Mouse (Mus musculus): ENCODE data around the gene Fam216a. TPM values are rescaled to one million over a fixed set of nuclear protein-coding genes. Genes with fewer than 3 reads are reported as not detected.

Fam216a gene
- polyA plus RNA-seq, 1 experiment from 2014 or later: 43.7 TPM

GRCm38 (mm10) chr5:122343768-122344167 is 28.4 kb downstream of the Fam216a start:
- Histone ChIP-seq H3K36me3 (no peaks in the 10 kb centered on the region), H3K9me3 (replicated peaks) (no peaks in the 10 kb centered on the region), H3K4me3 (no peak overlapping the region), H3K4me2 (no peak overlapping the region), H3K9ac (no peak overlapping the region), H3K27me3 (no peaks in the 10 kb centered on the region), H3K4me1 (replicated peaks) (peaks cover 4% of the 10 kb centered on the region; the same call in 1 of the 2 replicates), H3K27ac (no peak overlapping the region)
- 53% methylated on average over 7 of the region's 7 CpGs for WGBS
- ATAC-seq (replicated peaks; ENCODE audit: insufficient number of reproducible peaks, insufficient read depth, low FRiP score, low read depth): no peak

GRCm38 (mm10) chr5:122342874-122343273 is 29.3 kb downstream of the Fam216a start:
- 55% methylated on average over 1 of the region's 1 CpGs for WGBS
- Histone ChIP-seq H3K36me3 (no peaks in the 10 kb centered on the region), H3K4me1 (replicated peaks) (peaks cover 4% of the 10 kb centered on the region; the same call in 1 of the 2 replicates), H3K4me3 (no peak overlapping the region), H3K9me3 (replicated peaks) (no peaks in the 10 kb centered on the region), H3K4me2 (no peak overlapping the region), H3K9ac (no peak overlapping the region), H3K27ac (no peak overlapping the region), H3K27me3 (no peaks in the 10 kb centered on the region)
- ATAC-seq (replicated peaks; ENCODE audit: insufficient number of reproducible peaks, insufficient read depth, low FRiP score, low read depth): no peak

DNA sequence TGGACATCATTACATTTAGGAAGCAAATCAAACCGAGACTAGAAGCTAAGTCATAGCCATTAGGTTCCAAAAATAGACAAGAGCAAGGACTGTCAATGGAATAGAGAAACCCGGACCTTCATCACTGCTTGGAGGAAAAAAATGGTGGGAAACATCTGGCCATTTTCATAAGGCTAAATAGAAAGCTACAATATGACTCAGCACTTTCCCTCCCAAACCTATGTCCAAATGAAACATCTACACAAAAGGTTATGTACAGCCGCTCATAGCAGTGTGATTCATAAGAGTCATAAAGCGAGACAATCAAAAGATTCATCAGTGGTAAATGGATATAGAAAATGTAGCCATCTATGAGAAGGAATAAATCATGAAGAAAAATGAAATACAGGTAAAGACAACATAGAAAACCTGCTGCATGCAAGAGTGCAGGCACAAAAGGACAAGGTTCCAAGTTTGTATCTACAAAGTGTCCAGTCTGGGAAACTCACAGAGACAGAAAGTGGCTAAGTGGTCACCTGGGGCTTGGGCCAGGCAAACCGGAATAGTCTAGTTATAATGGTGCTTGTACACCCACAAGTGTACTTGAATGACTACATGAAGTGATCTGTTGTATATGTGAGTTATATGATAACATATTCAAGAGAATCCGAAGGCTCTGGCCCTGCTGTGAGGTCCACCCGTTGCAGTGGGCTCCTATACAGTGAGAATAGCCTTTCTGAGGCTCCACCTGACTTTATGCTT is 35.4 kb downstream of the Fam216a start:
- H3K4me2 ChIP-seq: no peak overlapping the region
- H3K27ac ChIP-seq: no peak overlapping the region
- H3K4me3 ChIP-seq: no peak overlapping the region
- H3K9ac ChIP-seq: no peak overlapping the region
- H3K9me3 ChIP-seq (replicated peaks): no peaks in the 10 kb centered on the region
- H3K36me3 ChIP-seq: no peaks in the 10 kb centered on the region
- 79% methylated on average over 7 of the region's 7 CpGs for WGBS
- no peak for ATAC-seq (replicated peaks; ENCODE audit: insufficient number of reproducible peaks, insufficient read depth, low FRiP score, low read depth)
- no peaks in the 10 kb centered on the region for H3K4me1 ChIP-seq (replicated peaks)
- no peaks in the 10 kb centered on the region for H3K27me3 ChIP-seq

GRCm38 (mm10) chr5:122334682-122335081 is 37.5 kb downstream of the Fam216a start:
- H3K36me3 ChIP-seq: no peaks in the 10 kb centered on the region
- no peak overlapping the region for H3K4me3 ChIP-seq
- H3K9ac ChIP-seq: no peak overlapping the region
- no peak overlapping the region for H3K27ac ChIP-seq
- no peaks in the 10 kb centered on the region for H3K4me1 ChIP-seq (replicated peaks)
- no peak for ATAC-seq (replicated peaks; ENCODE audit: insufficient number of reproducible peaks, insufficient read depth, low FRiP score, low read depth)
- H3K27me3 ChIP-seq: no peaks in the 10 kb centered on the region
- WGBS: 69% methylated on average over 3 of the region's 3 CpGs
- H3K9me3 ChIP-seq (replicated peaks): no peaks in the 10 kb centered on the region
- H3K4me2 ChIP-seq: no peak overlapping the region

- Histone ChIP-seq H3K27ac (no peak overlapping the region), H3K4me2 (no peak overlapping the region), H3K36me3 (peaks cover 5% of the 10 kb centered on the region; the same call in 1 of the 2 replicates), H3K9me3 (replicated peaks) (no peaks in the 10 kb centered on the region), H3K27me3 (no peaks in the 10 kb centered on the region), H3K4me3 (no peak overlapping the region), H3K9ac (no peak overlapping the region), H3K4me1 (replicated peaks) (no peaks in the 10 kb centered on the region)
- ATAC-seq (replicated peaks; ENCODE audit: insufficient number of reproducible peaks, insufficient read depth, low FRiP score, low read depth): no peak
- WGBS: 75% methylated on average over 4 of the region's 4 CpGs
Measured at GRCm38 (mm10) chr5:122330269-122330668, 41.9 kb downstream of the Fam216a start.

- Histone ChIP-seq H3K4me2 (no peak overlapping the region), H3K9ac (no peak overlapping the region), H3K4me1 (replicated peaks) (0 out of 2 replicates have a peak, but pooled peaks cover 2% of the 10 kb centered on the region), H3K4me3 (no peak overlapping the region), H3K27me3 (no peaks in the 10 kb centered on the region), H3K27ac (no peak overlapping the region), H3K36me3 (peaks cover 18% of the 10 kb centered on the region; the same call in 1 of the 2 replicates), H3K9me3 (replicated peaks) (no peaks in the 10 kb centered on the region)
- ATAC-seq (replicated peaks; ENCODE audit: insufficient number of reproducible peaks, insufficient read depth, low FRiP score, low read depth): no peak
- 83% methylated on average over 3 of the region's 3 CpGs for WGBS
Measured at GRCm38 (mm10) chr5:122327283-122327682, 44.9 kb downstream of the Fam216a start.

- H3K9ac ChIP-seq: no peak overlapping the region
- no peaks in the 10 kb centered on the region for H3K9me3 ChIP-seq (replicated peaks)
- WGBS: 80% methylated on average over 8 of the region's 8 CpGs
- H3K36me3 ChIP-seq: peaks cover 35% of the 10 kb centered on the region; the same call in 1 of the 2 replicates
- H3K27me3 ChIP-seq: no peaks in the 10 kb centered on the region
- no peak overlapping the region for H3K4me2 ChIP-seq
- no peak for ATAC-seq (replicated peaks; ENCODE audit: insufficient number of reproducible peaks, insufficient read depth, low FRiP score, low read depth)
- H3K27ac ChIP-seq: no peak overlapping the region
- H3K4me3 ChIP-seq: no peak overlapping the region
- H3K4me1 ChIP-seq (replicated peaks): peaks cover 7% of the 10 kb centered on the region
Measured at GRCm38 (mm10) chr5:122325477-122325876, 46.7 kb downstream of the Fam216a start.

DNA sequence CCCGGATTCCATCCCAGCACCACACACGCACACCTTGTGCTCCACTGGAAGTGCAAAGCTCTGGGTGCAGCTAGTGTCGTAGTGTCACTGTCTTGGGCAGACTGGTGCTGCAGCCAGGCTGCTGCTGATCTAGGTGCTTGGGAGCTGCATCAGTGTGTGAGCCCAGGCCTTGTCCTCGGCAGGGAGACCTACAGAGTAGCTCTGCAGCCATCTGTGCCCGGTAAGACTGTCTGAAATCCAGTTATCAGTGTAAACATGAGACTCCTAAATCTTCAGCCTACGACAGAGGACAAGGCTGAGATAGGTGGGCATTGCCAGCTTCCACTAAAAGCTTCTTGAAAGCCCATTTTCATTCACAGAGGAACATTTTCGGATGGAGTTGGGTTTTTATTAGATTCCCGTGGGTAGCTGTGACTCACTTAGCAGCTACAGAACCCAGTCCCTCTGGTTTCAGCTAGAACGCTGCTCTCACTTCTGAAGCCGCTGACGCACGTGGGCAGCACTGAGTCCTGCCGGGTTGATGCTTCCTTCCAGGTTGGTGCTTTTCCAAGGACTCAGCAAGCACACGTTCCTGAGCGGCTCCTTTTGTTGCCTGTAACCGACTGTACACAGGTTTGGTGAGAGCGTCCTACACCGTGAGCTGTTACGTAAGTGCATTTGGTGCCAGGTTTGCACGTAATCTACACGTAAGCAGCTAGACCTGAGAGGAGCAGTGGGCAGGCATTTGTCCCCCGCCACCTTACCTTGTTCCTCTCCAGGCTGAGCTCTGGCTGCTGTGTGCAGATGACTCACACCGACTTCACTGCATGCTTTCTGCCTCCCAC is 47.3 kb downstream of the Fam216a start:
- Histone ChIP-seq H3K9me3 (replicated peaks) (no peaks in the 10 kb centered on the region), H3K4me1 (replicated peaks) (peaks cover 14% of the 10 kb centered on the region), H3K27ac (no peak overlapping the region), H3K36me3 (peaks cover 35% of the 10 kb centered on the region; the same call in 1 of the 2 replicates), H3K4me2 (no peak overlapping the region), H3K4me3 (no peak overlapping the region), H3K9ac (no peak overlapping the region), H3K27me3 (no peaks in the 10 kb centered on the region)
- ATAC-seq (replicated peaks; ENCODE audit: insufficient number of reproducible peaks, insufficient read depth, low FRiP score, low read depth): no peak
- WGBS: 82% methylated on average over 23 of the region's 23 CpGs

DNA sequence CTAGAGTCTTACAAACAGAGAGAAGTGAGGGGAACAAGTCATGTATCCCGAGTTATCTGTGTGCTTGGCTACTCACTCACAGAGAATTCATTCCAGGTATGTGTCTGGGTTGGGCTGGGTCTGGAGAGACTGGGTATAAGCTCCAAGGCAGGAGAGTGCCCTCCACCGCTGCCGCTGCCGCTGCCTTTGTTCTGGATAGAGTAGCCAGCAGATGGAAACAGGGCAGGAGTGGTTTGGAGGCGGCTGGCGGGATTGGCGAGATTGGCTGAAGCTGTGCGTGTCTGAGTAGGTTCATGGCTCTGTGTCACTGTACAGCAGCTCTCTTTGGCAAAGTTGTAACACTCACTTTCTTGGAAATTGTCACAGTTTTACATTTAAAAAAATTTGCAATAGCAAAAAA is 48.6 kb downstream of the Fam216a start:
- no peaks in the 10 kb centered on the region for H3K27me3 ChIP-seq
- WGBS: 57% methylated on average over 8 of the region's 8 CpGs
- H3K36me3 ChIP-seq: peaks cover 35% of the 10 kb centered on the region; the same call in 1 of the 2 replicates
- no peak overlapping the region for H3K4me2 ChIP-seq
- no peak overlapping the region for H3K4me3 ChIP-seq
- H3K9me3 ChIP-seq (replicated peaks): no peaks in the 10 kb centered on the region
- no peak overlapping the region for H3K9ac ChIP-seq
- H3K4me1 ChIP-seq (replicated peaks): peaks cover 23% of the 10 kb centered on the region
- ATAC-seq (replicated peaks; ENCODE audit: insufficient number of reproducible peaks, insufficient read depth, low FRiP score, low read depth): no peak
- peak overlapping the region; percentile 5; the same call in 1 of the 2 replicates for H3K27ac ChIP-seq

- Histone ChIP-seq H3K9me3 (replicated peaks) (no peaks in the 10 kb centered on the region), H3K4me2 (peak overlapping the region; percentile 37), H3K27ac (peak overlapping the region; percentile 96), H3K4me1 (replicated peaks) (peaks cover 49% of the 10 kb centered on the region), H3K9ac (no peak overlapping the region), H3K27me3 (no peaks in the 10 kb centered on the region), H3K36me3 (peaks cover 30% of the 10 kb centered on the region; the same call in 1 of the 2 replicates), H3K4me3 (no peak overlapping the region)
- peak; percentile 63; the same call in 1 of the 2 replicates for ATAC-seq (replicated peaks; ENCODE audit: insufficient number of reproducible peaks, insufficient read depth, low FRiP score, low read depth)
- 43% methylated on average over 12 of the region's 12 CpGs for WGBS
Measured at GRCm38 (mm10) chr5:122320205-122320781, 51.9 kb downstream of the Fam216a start.

All from heart, embryonic 15.5 days (tissue).